Mouse (Mus musculus) brain, embryonic 14.5 days (tissue): ENCODE data around the gene Cxcr3.

Source experiments
- CTCF ChIP-seq: fragments of 200-500 bp; IDR thresholded peaks from 2 replicates; pipeline ENCODE4 v1.5.1; 2012; ENCODE audit warnings: inconsistent platforms, mild to moderate bottlenecking, moderate library complexity, borderline replicate concordance; ENCODE audit not compliant: insufficient read depth, insufficient read length; ENCODE audit errors: extremely low read depth
- POLR2A ChIP-seq: fragments of 200-500 bp; IDR thresholded peaks from 2 replicates; pipeline ENCODE4 v1.6.1; 2012; ENCODE audit warnings: mild to moderate bottlenecking, inconsistent platforms, borderline replicate concordance; ENCODE audit not compliant: poor library complexity, insufficient read depth, insufficient read length, severe bottlenecking; ENCODE audit errors: extremely low read depth

GRCm38 (mm10) chrX:101733288-101733687, 781 bp downstream of the Cxcr3 start:
- no peak for TF ChIP-seq CTCF
- TF ChIP-seq POLR2A, result no peak
